Mouse (Mus musculus) G1E (cell line): Measurements from ENCODE around the gene Map7.

Experiments used
- CTCF ChIP-seq: IDR thresholded peaks from 2 replicates; pipeline ENCODE4 v1.5.1; 2012; ENCODE audit warnings: low read depth, low read length, inconsistent platforms, mixed read lengths
- GATA1 ChIP-seq: IDR thresholded peaks from 2 replicates; pipeline ENCODE4 v1.6.1; 2012; ENCODE audit warnings: borderline replicate concordance, low read length, inconsistent platforms, mixed read lengths
- POLR2AphosphoS5 ChIP-seq: IDR thresholded peaks from 2 replicates; pipeline ENCODE4 v1.6.1; 2012; ENCODE audit warnings: low read depth, low read length, inconsistent platforms; ENCODE audit not compliant: insufficient replicate concordance

- TF ChIP-seq CTCF (no peak), POLR2AphosphoS5 (no peak), GATA1 (no peak)
Measured at GRCm38 (mm10) chr10:20153507-20153906, 5.2 kb downstream of the Map7 start.
